Mouse (Mus musculus) midbrain, embryonic 10.5 days (tissue): Measurements from ENCODE around the gene Olfr1312. TPM values are rescaled to one million over a fixed set of nuclear protein-coding genes. Genes with fewer than 3 reads are reported as not detected.
"Not testable (repeated sequence)": the region's sequence is repeated elsewhere in the genome, so short reads cannot be mapped to it uniquely, and the experiment has no call there.

Experiments
- DNase-seq: peaks from one replicate; pipeline ENCODE4 v3.0.0-alpha.2; 2017; ENCODE audit warnings: low spot score
- H3K27ac ChIP-seq: fragments of 300-500 bp; sonication (generic); replicated peaks from 2 replicates; pipeline ENCODE4 v1.5.1; 2016; ENCODE audit warnings: mild to moderate bottlenecking
- H3K27me3 ChIP-seq: fragments of 300-500 bp; sonication (generic); 2 replicates; pipeline ENCODE4 v1.6.1; 2016; ENCODE audit warnings: low read depth, mild to moderate bottlenecking; ENCODE audit not compliant: poor library complexity, severe bottlenecking
- H3K36me3 ChIP-seq: fragments of 300-500 bp; sonication (generic); 2 replicates; pipeline ENCODE4 v1.6.1; 2016; ENCODE audit warnings: mild to moderate bottlenecking, moderate library complexity
- H3K4me1 ChIP-seq: fragments of 300-500 bp; sonication (generic); 2 replicates; pipeline ENCODE4 v1.6.1; 2016
- H3K4me3 ChIP-seq: fragments of 300-500 bp; sonication (generic); 2 replicates; pipeline ENCODE4 v1.5.1; 2016; ENCODE audit warnings: mild to moderate bottlenecking, moderate library complexity
- H3K9me3 ChIP-seq: fragments of 300-500 bp; sonication (generic); replicated peaks from 2 replicates; pipeline ENCODE4 v1.6.1; 2016; ENCODE audit warnings: mild to moderate bottlenecking
- WGBS: fragments of 180-500 bp; shearing (Covaris S2); methylation state at CpG from one replicate; pipeline ENCODE4 v1.1.7; 2016; 5-methylcytosine and 5-hydroxymethylcytosine counted together
- polyA plus RNA-seq: library from polyadenylated mRNA; unstranded; fragments of >200 nt; fragmentation: Nextera tagmentation; extraction: Ambion mirVana; gene quantifications from 2 replicates; pipeline ENCODE4 v1.2.1, GENCODE M21; 2016

Olfr1312 gene
- not detected in 2 replicates for polyA plus RNA-seq

DNA sequence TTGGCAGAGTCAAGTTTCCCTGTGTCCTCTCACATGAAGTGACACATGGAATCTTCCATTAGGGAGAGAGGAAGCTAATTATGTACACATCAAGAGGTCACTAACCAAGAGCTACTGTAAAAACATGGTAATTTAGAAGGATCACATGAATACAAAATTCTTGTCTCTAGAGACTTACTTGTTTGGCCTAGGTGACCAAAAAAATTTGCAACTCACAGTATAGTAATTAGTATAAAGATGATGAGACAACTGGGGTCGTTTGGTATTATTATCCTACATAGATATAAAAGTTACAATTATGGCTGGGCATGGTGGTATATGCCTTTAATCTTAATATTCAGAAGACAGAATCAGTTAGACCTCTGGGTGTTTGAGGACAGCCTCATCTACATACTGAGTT lies at the start of gene Olfr1312:
TSS of gene Olfr1312 (minus strand) at position 101 of the 400 bp plus-strand sequence.
- Histone ChIP-seq H3K27me3 (no peaks in the 10 kb centered on the region), H3K9me3 (no peaks in the 10 kb centered on the region), H3K4me3 (no peak within 1 kb of the TSS), H3K4me1 (no peaks in the 10 kb centered on the region), H3K27ac (no peak within 1 kb of the TSS), H3K36me3 (no peaks in the 10 kb centered on the region)
- WGBS: 35% methylated on average over 1 of the region's 1 CpGs
- no peak for DNase-seq

DNA sequence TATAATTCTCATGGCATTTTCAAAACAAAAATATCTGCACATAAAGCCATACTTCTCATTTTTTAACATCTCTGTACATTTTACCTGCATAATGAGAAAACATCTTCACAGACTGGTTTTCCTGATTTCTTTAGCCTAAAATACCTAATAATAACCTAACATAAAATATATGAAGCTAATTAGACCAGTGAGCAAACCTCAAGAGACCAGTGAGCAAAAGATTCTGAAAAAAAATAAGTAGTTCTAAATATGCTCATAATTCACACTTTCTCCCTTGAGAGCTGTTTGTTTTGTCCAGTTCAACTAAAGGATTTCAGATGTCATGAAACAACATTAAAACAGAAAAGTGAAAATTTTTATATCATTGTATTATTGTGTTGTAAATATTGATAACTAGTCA lies 46.6 kb upstream of the Olfr1312 start, which contains the start of gene Olfr1314:
TSS of gene Olfr1314 (minus strand) at position 101 of the 400 bp plus-strand sequence.
- no peak for DNase-seq
- no peaks in the 10 kb centered on the region for H3K36me3 ChIP-seq
- no peak within 1 kb of the TSS for H3K4me3 ChIP-seq
- H3K27me3 ChIP-seq: no peaks in the 10 kb centered on the region
- no peaks in the 10 kb centered on the region for H3K9me3 ChIP-seq
- no peak within 1 kb of the TSS for H3K27ac ChIP-seq
- no peaks in the 10 kb centered on the region for H3K4me1 ChIP-seq

DNA sequence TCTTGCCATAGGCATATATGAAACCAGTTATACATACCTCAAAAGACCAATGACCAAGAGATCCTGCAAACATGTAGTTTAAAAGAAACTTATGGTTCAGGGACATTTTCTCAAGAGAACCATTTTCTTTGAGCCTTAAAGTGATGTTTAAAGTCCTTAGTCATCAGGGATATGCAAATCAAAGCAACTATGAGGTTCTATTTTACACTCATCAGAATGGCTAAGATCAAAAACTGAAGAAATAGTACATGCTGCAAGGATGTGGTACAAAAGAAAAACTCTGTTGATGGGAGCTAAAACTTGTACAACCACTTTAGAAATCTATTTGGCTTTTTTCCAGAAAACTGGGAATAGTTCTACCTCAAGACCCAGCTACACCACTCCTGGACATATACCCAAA lies 27.7 kb upstream of the Olfr1312 start, which contains the start of gene Olfr1313:
TSS of gene Olfr1313 (minus strand) at position 101 of the 400 bp plus-strand sequence.
- H3K9me3 ChIP-seq: no peaks in the 10 kb centered on the region
- H3K36me3 ChIP-seq: no peaks in the 10 kb centered on the region
- H3K27me3 ChIP-seq: no peaks in the 10 kb centered on the region
- H3K4me1 ChIP-seq: no peaks in the 10 kb centered on the region
- no peak within 1 kb of the TSS for H3K4me3 ChIP-seq
- no peak within 1 kb of the TSS for H3K27ac ChIP-seq
- DNase-seq: no peak

DNA sequence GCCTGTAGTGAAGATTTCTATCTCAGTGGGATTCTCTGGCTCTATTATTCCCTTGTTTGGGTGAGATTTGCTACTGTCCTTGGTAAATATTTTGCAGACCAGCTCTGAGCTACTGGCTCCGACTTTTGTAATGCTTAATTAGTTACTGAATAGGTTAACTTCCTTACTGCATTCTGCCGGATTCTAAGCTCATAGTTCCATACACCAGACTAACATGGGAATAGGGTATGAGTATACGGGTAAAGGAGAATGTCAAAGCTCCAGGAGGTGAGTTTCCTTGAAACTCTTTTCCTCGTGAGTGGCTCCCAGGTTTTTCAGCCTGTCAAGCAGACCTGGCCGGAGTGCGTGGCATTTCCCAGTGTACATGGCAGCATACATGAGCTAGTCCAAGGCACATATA lies 23.1 kb downstream of the Olfr1312 start:
- not testable (repeated sequence) for H3K9me3 ChIP-seq, H3K27me3 ChIP-seq, H3K27ac ChIP-seq, DNase-seq, H3K4me3 ChIP-seq, H3K4me1 ChIP-seq, H3K36me3 ChIP-seq
- 56% methylated on average over 6 of the region's 6 CpGs for WGBS

DNA sequence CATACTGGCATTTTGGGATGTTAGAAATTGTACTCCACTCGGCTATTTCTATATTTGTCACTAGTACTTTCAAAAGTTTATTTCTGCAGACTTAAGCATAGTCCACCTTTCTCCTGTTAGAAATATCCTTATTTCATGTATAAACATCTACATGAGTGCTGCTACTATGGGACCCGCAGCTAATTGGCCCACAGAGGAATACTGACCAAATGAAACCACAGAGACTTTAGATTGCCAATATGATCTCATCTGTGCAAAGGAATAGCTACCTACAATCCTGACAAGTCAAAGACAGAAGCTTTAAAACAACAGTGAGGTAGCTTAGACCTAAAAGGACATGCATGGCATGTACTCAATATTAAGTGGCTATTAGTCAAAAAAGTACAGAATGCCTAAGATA lies 25.7 kb downstream of the Olfr1312 start, which contains the start of gene Olfr1311:
TSS of gene Olfr1311 (minus strand) at position 101 of the 400 bp plus-strand sequence.
- Histone ChIP-seq H3K27ac (no peak within 1 kb of the TSS), H3K4me3 (no peak within 1 kb of the TSS), H3K4me1 (no peaks in the 10 kb centered on the region), H3K27me3 (no peaks in the 10 kb centered on the region), H3K36me3 (no peaks in the 10 kb centered on the region), H3K9me3 (no peaks in the 10 kb centered on the region)
- 92% methylated on average over 2 of the region's 2 CpGs for WGBS
- no peak for DNase-seq

DNA sequence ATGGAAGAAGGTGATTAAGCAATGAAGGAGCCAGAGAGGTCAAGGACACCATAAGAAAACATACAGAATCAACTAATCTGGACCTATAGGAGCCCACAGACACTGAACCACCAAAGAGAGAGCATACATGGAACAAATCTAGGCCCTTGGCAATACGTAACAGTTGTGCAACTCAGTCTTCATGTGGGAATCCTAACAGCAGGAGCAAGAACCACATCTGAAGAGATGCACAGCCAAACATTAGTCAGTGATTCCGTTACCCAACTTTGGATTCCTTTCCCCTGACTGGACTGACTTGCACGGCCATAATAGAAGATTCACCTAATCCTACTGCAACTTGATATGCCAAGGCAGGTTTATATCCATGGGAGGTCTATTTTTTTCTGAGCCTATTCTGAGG lies 35.1 kb downstream of the Olfr1312 start:
- WGBS: 81% methylated on average over 3 of the region's 3 CpGs
- H3K4me1 ChIP-seq: no peaks in the 10 kb centered on the region
- no peak overlapping the region for H3K4me3 ChIP-seq
- no peaks in the 10 kb centered on the region for H3K36me3 ChIP-seq
- H3K27me3 ChIP-seq: no peaks in the 10 kb centered on the region
- H3K9me3 ChIP-seq: no peaks in the 10 kb centered on the region
- no peak overlapping the region for H3K27ac ChIP-seq
- no peak for DNase-seq

DNA sequence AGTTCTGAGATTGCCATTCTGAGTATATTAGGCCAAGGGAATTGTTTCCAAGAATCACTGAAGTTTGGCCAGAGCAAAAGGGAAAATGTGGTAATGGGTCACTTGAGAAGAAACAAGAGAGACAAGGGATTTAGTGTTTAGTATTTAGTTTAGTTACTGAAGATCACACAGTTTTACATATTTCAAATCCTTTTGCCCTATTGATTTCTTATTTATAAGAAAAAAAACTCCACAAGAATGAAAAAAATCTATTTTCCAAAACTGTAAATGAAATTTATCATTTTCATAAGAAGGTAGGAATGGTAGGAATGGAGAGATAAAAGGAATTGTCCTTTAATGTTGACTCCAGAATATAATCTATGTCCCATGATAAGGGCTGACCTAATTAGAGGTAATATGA lies 37.4 kb downstream of the Olfr1312 start, which contains the start of gene Olfr1310:
TSS of gene Olfr1310 (minus strand) at position 101 of the 400 bp plus-strand sequence.
- no peak for DNase-seq
- no peaks in the 10 kb centered on the region for H3K4me1 ChIP-seq
- H3K36me3 ChIP-seq: no peaks in the 10 kb centered on the region
- H3K27ac ChIP-seq: no peak within 1 kb of the TSS
- H3K9me3 ChIP-seq: no peaks in the 10 kb centered on the region
- H3K27me3 ChIP-seq: no peaks in the 10 kb centered on the region
- no peak within 1 kb of the TSS for H3K4me3 ChIP-seq

DNA sequence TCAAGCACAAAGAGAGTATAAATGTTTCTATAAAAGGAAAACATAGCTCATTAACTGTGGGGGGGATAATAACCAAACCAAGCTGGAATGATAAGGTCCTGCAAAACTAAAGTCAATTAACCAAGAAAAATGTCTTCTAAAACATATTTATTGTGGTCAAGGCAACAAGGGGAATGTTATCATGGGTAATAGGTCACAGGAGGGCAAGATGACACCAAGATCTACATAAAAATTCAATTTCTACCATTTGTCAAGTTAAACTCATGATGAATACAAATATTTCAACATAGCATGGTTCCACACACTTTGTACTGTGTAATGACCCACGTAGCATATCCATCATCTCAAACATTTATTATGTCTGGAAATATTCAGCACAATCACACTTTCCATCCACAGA lies 59.9 kb downstream of the Olfr1312 start, which contains the start of gene Olfr1309:
TSS of gene Olfr1309 (minus strand) at position 101 of the 400 bp plus-strand sequence.
- 90% methylated on average over 1 of the region's 1 CpGs for WGBS
- Histone ChIP-seq H3K36me3 (no peaks in the 10 kb centered on the region), H3K9me3 (no peaks in the 10 kb centered on the region), H3K4me3 (no peak within 1 kb of the TSS), H3K4me1 (no peaks in the 10 kb centered on the region), H3K27ac (no peak within 1 kb of the TSS), H3K27me3 (no peaks in the 10 kb centered on the region)
- DNase-seq: no peak

Other genes starting within 250 kb of the Olfr1312 start
- not detected in 2 replicates for gene Olfr1303, start 229.9 kb downstream of the Olfr1312 start, polyA plus RNA-seq
- not detected in 2 replicates for gene Olfr1305, start 173.1 kb downstream of the Olfr1312 start, polyA plus RNA-seq
- gene Olfr1306, start 134.0 kb downstream of the Olfr1312 start, polyA plus RNA-seq: not detected in 2 replicates
- gene Olfr1307, start 100.8 kb downstream of the Olfr1312 start, polyA plus RNA-seq: not detected in 2 replicates
- not detected in 2 replicates for gene Olfr1308, start 85.3 kb downstream of the Olfr1312 start, polyA plus RNA-seq
- not detected in 2 replicates for gene Olfr1309, start 60.0 kb downstream of the Olfr1312 start, polyA plus RNA-seq
- gene Olfr1310, start 37.5 kb downstream of the Olfr1312 start, polyA plus RNA-seq: not detected in 2 replicates
- gene Olfr1311, start 25.8 kb downstream of the Olfr1312 start, polyA plus RNA-seq: not detected in 2 replicates
- not detected in 2 replicates for gene Olfr1313, start 27.6 kb upstream of the Olfr1312 start, polyA plus RNA-seq
- not detected in 2 replicates for gene Olfr1314, start 46.5 kb upstream of the Olfr1312 start, polyA plus RNA-seq
- not detected in 2 replicates for gene Olfr1315-ps1, start 65.2 kb upstream of the Olfr1312 start, polyA plus RNA-seq
- not detected in 2 replicates for gene Olfr1316, start 84.7 kb upstream of the Olfr1312 start, polyA plus RNA-seq
- not detected in 2 replicates for gene Olfr1317, start 90.1 kb upstream of the Olfr1312 start, polyA plus RNA-seq
- not detected in 2 replicates for gene Olfr1318, start 104.0 kb upstream of the Olfr1312 start, polyA plus RNA-seq
- gene Lpcat4, start 189.2 kb upstream of the Olfr1312 start, polyA plus RNA-seq: 11.4 and 13.7 TPM in 2 replicates
- 0.02 TPM in 1 of 2 replicates, not detected in the other for gene Nutm1, start 209.1 kb upstream of the Olfr1312 start, polyA plus RNA-seq
- gene Nop10, start 211.7 kb upstream of the Olfr1312 start, polyA plus RNA-seq: 178 and 211 TPM in 2 replicates
- gene Slc12a6, start 215.6 kb upstream of the Olfr1312 start, polyA plus RNA-seq: 7.4 and 11.3 TPM in 2 replicates
- 0.04 TPM in 1 of 2 replicates, not detected in the other for gene Gm21985, start 216.1 kb upstream of the Olfr1312 start, polyA plus RNA-seq